Mouse (Mus musculus) thymus, adult 2 months (tissue): Measurements from ENCODE around the gene Brinp1.

Experiments used
- CTCF ChIP-seq: fragments of 200-500 bp; IDR thresholded peaks from 2 replicates; pipeline ENCODE4 v1.5.1; 2012; ENCODE audit warnings: mild to moderate bottlenecking, control low read depth, low read length, moderate library complexity, borderline replicate concordance; ENCODE audit not compliant: control insufficient read depth, poor library complexity, insufficient read depth; ENCODE audit errors: extremely low read depth
- POLR2A ChIP-seq: fragments of 200-500 bp; IDR thresholded peaks from 2 replicates; pipeline ENCODE4 v1.6.1; 2012; ENCODE audit warnings: mild to moderate bottlenecking, low read length, control low read depth, moderate library complexity; ENCODE audit not compliant: control insufficient read depth, poor library complexity, insufficient read depth; ENCODE audit errors: extremely low read depth

- TF ChIP-seq CTCF (no peak), POLR2A (no peak)
Measured at GRCm38 (mm10) chr4:68906417-68907210, 47.6 kb downstream of the Brinp1 start.
